Mouse (Mus musculus) heart, postnatal 0 days (tissue): ENCODE measurements at regions not wholly inside any gene's neighbourhood (a gene's known extent, or its start where the extent isn't known, plus 50 kb on each side); places are given as distances from the start of the nearest gene placed in this dataset.

Experiments used
- CTCF ChIP-seq: IDR thresholded peaks from 2 replicates; pipeline ENCODE4 v1.5.1; 2016; ENCODE audit warnings: antibody characterized with exemption, control low read depth, low read depth
- EP300 ChIP-seq: IDR thresholded peaks from 2 replicates; pipeline ENCODE4 v1.6.1; 2016; ENCODE audit warnings: antibody characterized with exemption, low read depth

GRCm38 (mm10) chr6:14046560-14046959 is 175.2 kb upstream of the 2610001J05Rik start:
- no peak for TF ChIP-seq CTCF
- TF ChIP-seq EP300, result no peak
